Mouse (Mus musculus) adrenal gland, adult (tissue): Measurements from ENCODE around the gene Lrrc4c.

Experiments
- DNase-seq, 2 experiments: peaks; one replicate each; pipeline ENCODE4 v3.0.0; 2022 to 2023; ENCODE audit warnings: low spot score in 1 of 2; ENCODE audit not compliant: inconsistent age in 2 of 2

Lrrc4c gene

DNA sequence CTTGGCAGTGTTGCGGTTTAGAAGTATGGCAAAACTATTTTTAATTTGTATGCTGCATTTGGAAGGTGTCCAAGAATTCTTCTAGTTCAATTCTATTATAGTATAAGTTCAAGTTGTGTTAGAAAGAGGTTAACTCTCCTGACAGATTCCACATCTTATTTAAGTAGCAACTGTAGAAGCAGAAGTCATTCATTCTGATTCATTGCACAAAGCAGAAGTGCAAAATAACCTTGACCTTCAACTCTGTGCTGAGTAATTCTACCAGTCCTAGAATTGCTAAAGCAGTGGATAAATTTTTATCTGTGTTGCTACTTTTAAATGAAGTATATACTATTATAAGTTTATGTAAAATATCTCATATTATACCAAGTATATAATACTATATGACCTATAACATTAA lies 916.1 kb downstream of the Lrrc4c start:
- DNase-seq, result peak; percentile 14 to 73

DNA sequence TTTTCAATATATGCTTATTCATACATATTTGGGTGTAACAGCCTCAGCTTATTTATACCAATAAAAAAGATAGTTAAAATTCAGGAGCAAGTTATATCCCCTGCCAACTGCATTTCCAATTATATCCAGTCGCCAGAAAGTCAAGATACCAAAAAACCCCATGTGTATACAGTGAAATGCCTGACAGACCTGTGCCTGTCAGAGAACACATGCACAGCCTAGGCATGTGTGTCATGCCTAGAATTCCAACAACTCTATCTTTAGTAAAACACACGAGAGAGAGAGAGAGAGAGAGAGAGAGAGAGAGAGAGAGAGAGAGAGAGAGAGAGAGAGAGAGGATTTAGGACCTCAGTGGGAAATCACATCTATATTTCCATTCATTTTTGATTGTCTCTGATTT lies 956.7 kb downstream of the Lrrc4c start:
- no peak for DNase-seq

DNA sequence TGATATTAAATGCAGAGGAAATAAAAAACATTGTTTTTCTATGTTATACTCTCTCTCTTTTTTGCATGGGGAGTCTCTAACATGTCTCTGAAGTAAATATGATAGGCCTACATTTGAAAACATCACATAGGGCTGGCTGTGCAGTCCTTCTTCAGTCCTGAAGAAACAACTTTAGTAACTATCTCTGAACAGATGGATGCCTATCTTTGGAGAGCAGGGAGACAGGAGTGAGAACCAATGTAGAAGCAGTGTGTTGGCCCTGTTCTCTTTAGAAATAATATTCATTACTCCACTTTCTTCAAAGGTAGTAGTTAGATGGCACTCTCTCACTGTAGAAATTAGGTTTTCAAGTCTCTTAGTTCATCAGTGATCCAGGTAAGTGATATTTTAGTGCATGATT lies 967.0 kb downstream of the Lrrc4c start:
- no peak for DNase-seq

DNA sequence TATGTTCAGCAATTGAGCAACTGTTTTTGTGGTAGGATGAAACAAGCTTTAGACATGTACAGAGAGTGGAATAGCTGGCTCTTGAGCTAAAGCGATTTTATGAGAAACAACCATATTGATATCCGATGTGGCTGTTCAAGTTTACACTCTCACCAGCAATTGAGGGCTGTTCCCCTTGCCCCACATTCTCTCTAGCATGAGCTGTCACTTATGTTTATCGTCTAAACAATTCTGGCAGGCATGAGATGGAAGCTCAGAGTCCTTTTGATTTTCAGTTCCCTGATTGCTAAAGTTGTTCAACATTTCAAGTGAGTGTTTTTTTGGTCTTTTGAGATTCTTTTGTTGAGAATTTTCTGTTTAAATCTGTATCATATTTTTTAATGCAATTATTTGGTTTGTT lies 976.2 kb downstream of the Lrrc4c start:
- no peak for DNase-seq

DNA sequence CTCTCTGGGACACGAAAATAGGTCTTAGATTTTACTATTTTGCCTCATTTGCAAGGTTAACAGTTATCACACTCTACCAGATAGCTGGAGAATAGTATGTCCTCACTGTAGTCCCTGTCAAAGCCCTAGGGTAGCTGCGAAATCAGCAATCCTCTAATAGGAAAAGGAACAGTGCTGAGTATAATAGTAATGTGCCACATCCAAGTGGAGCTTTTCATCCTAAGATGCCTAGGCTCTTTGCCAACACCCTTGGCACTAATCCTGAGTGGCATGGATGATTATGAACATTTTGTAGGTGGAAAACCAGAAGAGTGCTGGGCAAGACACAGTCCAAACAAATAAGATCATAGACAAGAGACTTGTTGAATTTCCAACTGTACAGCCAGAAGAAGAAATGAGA lies 981.7 kb downstream of the Lrrc4c start:
- no peak for DNase-seq

DNA sequence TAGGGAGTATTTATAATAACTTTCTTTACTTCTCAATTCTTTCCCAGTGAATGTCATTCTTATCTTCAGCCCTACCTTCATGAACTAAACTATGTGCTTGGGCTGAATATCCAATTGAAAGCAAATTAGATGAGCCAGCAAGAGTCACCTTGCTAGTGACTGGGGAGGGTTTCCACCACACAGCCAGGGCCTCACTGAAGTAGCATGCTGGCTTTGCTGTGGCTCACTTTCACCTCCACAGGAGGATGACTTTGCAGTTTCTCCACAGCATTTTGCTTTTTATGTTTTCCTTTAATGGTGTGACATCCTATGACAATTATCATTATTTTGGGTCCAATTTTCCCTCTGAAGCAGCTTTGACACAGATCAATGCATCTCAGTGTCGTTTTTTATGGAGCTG lies 1000.0 kb downstream of the Lrrc4c start:
- no peak for DNase-seq

DNA sequence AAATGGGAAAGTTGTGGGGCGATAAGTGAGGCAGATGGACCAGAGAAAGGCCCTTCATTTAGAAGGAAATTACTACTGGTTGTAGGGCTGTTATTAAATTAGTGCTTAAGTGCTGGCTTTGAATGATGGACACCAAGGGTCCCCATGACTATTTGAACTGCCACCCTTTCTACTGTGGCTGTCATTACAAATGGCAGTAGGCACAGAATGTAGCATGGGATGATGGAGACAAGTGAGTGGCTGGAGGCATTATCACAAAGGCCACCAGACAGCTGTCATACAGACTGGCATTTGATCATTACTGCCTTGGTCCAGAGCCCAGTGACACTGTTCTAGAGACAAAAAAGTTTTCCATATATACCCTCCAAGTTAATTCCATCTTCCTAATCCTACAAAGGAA lies 1000.6 kb downstream of the Lrrc4c start:
- no peak for DNase-seq

DNA sequence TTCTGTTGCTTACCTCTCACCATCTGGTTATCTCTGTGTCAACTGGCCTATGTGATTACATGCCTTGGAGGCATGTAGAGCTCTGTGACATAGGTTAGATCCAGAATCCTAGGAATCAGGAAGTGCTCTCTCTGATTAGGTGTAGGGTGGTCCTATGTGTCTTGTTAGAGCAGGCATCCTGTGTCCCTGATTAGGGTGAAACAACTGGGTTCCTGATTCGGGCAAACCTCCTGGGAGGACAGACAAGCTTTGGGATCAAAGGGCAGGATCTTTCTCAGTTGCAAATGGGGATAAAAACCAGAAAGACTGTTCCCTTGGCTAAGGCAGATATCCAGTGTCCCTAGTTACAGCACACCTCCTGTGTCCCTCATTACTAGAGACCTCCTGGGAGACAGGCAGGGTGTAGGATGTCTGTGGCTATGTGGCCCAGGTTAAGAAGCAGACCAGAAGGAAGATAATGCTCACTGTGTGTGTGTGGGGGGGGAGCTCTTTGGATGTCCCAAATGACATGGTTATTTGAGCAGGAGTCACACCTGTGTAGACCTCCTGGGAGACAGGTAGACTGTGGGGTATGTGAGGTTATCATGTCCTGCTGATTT lies 1014.2 kb downstream of the Lrrc4c start:
- no peak for DNase-seq

DNA sequence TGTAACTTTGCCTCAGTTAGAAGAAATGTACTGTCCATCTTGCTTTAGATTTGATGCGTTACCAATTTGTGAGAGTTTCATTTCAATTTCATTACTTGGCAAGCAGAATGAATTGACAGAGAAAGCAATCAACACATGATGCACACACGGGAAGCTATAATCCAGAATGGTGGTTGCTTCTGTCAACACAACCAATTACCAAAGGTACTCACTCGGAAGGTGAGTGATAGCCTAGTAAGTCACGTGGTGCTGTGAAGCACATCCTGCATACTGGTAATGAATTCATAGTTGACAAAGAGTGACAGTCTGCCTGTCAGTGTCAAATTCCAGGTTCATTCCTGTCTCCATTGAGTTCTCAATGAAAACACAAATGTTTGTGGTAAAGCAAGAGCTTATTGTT lies 1021.7 kb downstream of the Lrrc4c start:
- DNase-seq, result no peak

DNA sequence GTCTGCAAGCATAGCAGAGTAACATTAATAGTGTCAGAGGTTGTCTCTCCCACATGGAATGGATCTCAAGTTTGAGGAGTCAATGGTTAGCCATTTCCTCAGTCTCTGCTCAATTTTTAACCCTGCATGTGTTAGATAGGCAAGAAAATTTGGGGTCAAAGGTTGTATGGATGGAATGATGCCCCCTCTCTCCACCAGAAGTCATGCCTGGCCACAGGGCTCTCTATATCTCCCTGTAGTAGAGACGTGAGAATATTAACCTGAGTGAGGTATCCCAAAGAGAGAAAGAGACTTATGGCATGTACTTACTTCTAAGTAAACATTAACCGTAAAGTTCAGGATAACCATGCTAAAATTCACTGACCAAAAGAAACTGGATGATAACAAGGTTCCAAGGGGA lies 1043.3 kb downstream of the Lrrc4c start:
- DNase-seq, result no peak

DNA sequence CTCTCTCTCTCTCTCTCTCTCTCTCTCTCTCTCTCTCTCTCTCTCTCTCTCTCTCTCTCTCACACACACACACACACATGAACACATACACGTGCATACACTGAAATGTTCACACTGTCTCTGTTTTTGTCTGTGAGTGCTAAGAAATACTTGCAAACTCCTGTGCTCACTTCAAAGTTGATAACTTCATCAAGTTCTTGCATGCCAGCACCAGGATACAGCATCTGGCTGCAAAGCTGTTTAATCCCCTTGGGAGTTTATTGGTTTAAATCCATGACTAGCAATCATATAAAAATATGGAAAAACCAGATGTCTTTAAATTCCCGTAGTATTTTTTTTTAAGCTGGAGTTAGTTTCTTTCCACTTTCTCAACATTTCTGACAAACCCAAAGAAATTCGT lies 1052.0 kb downstream of the Lrrc4c start:
- no peak for DNase-seq

DNA sequence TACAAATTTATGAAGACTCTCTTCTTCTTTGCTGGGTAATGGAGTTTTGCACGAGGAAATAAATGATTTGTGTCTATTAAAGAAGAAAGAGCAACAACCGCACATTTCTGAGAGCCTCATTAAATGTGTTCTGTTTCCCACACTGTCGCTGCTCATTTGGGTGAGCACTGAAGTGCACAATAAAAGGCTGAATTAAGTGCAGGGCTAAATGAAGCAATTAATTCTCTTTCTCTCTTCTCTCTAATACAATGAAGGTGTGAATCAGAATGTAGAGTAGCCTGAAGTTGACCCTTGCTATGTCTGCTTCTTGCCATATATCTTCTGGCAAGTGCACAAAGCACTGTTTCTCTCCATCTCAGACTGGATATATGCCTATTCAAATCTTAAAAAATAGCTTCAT lies 1073.5 kb downstream of the Lrrc4c start:
- peak in 1 of 2 experiments; percentile 4 for DNase-seq

DNA sequence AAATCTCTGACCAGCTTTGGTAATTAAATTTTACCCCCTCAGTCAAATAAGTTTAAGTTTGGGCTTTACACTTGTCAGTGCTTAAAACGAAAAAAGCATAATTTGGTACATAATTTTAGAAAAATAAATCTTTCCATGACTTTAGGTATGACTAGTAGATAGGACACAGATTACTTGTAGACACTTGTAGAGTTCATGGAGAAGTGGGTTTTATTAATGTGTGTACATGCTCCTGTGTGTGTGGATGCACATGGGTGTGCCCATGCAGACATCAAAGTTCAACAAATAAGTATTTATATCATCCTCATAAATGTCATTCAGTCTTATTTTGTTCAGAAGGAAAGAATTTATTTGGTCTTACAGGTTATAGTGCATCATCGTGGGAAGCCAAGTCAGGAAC lies 1073.9 kb downstream of the Lrrc4c start:
- DNase-seq, result no peak

DNA sequence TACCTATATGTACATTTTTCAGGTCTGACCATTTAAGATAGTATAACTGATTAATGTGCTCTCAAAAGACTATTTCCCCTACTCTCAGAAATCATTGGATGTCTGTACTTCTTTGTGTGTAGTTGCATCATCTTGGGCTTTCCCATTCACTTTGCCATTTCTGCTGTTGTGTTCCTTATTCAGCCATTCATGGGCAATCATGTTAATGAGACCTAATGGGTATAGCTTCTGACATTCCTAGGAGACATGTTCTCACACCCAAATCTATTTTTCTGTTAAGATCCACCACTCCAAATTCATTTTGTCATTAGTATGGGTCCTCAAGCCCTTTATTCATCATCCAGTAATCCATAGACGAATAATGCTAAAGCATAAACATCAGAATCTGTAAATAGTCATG lies 1095.1 kb downstream of the Lrrc4c start:
- DNase-seq, result no peak

DNA sequence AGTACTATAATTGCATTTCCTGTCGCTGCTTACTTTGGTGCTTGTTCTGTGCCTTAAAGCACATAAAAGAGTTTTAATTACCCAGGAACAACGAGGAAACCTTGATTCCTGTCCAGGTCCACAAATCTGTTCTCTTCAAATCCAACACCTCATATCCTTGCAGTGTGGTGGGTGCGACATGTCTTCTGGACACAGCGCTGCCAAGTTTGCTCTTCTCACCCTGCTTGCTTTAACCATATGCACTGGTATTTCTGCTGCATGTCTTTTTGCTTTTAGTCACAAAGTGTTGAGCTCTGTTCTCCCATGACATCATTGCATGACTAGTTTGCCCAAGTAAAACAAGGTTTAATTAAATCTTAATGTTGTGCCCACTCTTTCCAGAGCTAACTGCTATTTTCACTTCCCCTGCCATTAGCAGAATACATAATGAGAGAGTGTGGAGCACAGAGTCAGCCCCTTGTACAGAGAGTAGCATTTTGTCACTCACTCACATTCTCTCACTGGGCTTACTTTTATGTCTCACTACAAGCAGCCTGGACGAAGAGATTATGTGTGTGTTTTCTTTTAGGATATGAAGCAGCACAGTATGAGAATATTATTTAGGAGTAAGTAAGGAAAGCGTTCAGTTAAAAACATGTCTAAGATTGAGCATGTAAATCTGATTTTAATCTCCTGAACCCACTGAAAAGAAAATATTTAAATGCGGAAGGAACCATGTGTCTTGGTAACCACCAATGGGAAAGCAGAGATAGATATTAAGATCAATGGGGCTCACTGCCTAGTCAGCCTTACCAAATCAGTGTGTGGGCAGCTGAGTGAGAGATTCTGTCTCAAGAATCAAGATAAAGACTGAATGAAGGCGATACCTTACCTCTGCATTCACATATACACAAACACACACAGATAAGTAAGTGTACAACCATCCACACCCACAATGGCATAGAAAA lies 1096.7 kb downstream of the Lrrc4c start:
- DNase-seq, result no peak

DNA sequence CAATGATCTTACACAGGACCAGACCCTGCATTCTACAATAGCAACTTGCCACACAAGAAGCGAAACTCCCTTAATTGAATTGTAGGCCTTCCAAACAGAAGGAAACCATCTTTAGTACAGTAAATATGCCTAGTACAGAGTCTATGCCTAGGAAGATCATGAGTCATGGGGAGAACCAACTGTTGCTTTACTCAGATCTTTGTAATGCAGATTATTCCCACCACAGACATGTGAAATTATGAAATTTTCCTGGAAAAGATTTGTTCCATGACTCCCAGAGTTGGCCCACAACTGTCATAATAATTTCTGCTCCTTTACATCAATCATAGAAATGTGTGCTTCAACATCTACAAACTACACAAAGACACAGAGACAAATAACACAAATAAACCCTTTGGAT lies 1116.2 kb downstream of the Lrrc4c start:
- DNase-seq, result no peak

DNA sequence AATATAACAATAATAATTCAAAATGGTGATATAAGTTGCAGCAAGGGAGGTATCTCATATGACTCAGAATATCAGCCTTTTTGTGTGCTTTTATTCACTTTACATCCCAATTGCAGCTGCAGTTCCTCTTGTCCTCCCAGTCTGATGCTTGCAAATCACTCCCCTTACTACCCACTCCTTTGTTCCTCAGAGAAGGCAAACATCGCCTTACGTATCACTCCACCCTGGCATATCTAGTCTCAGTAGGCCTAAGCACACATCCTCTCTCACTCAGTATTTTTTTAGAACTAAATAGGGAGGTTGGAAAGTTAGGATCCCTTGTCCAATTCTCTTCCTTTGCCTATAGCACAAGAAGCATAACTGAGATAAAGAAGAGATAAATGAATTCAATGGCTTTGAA lies 1117.6 kb downstream of the Lrrc4c start:
- DNase-seq, result no peak

DNA sequence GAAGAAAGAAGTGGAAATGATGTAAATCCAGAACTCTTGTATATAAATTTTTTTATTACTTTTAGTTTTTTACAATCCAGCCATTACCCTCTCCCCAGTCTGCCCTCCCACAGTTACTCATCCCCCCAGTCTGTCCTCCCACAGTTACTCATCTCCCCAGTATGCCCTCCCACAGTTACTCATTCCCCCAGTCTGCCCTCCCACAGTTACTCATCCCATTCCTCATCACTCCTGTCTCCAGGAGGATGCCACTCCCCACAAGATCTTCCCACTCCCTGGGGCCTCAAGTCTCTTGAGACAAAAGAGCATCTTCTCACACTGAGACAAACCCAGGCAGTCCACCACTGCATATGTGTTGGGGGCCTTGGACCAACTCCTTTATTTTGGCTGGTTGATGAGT lies 1119.8 kb downstream of the Lrrc4c start:
- no peak for DNase-seq

DNA sequence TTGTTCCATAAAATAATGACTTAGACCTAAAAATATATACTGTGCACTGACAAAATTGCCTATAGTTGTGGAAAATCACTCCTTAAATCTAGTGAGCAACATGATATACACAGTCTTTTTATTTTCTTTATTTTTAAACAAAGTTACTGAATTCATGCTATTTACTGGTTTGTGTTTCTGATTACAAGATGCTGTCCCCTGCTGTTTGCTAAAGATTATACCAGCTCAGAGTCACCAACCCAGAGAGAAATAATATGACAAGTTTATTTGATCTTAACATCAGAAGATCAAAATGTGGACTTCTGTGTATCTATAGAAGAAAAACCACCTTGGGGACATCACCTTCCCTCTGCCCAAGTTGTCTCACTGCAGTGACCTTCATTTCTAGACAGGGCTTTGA lies 1145.6 kb downstream of the Lrrc4c start:
- no peak for DNase-seq

DNA sequence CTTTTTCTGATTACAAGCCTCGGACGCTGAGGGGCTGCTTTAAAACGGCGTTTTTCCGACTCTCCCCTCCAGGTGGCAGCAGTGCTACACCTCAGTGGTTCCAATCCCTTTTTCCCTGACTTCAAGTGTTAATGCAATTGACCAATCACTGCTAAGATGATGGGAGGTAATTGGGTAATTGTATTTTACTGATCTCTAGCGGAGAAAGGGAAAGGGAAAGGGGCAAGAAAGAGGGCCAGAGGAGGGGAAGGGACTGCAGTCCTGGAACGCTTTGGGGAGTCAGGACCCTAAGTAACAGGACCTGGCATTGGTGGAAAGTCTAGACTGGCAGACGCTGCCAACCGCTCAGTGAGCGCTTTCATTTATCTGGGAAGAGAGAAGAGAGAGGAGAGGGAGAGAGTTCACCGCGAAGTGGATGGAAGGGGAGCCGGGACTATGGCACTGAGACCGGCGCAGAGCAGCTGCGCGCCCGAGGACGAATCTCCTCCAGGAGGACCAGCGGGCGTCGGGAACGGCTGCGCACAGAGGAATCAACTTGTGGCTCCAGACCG lies 1148.3 kb downstream of the Lrrc4c start:
- DNase-seq, result peak; percentile 72 to 93

DNA sequence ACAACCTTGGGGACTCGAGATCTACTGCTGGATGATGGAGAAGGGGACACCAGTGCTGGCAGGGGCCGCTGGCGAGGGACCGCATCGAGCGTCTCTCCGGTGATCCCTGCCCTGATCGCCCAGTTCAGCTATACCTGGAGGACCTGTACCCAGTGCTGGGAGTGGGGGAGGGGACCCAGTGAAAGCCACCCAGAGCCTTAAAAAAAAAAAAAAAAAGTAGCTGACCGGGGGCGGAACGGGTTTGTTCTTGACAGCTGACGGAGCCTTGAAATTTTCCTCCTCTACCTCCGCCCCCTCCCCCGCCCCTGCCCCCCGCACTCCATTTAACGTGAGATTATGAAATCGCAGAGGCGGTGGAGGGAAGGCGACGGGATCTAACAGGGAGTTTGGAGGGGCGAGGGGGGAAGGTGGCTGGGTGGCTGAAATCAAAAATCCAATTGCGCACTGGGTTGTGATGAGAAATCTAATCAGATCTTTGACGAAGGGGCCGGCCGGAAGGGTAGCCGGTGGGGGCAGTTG lies 1149.1 kb downstream of the Lrrc4c start:
- peak; percentile 12 to 43 for DNase-seq

DNA sequence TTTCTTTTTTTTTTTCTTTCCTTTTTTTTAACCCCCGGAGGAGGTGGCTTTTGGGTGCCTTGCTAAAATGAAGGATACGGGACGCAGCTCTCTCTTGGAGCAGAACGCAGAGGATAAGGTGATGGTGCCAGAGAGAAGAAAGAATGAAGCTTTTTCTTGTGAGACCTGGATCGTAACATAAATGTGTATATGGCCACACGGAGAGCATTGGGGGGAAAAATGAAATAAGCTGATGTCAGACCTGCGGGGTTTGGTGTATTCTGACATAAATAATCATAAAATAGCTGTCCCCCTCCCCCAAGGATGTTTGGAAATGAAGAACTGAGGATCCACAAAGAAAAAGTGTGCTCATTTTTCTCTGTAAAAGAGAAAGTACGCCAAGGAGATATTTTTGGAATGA lies 1149.7 kb downstream of the Lrrc4c start:
- DNase-seq, result peak in 1 of 2 experiments; percentile 21
